Mouse (Mus musculus) adrenal gland, adult (tissue): ENCODE results near the gene Bbip1.
"Not testable (repeated sequence)": the region's sequence is repeated elsewhere in the genome, so short reads cannot be mapped to it uniquely, and the experiment has no call there.

Experiments
- DNase-seq, 2 experiments: peaks; one replicate each; pipeline ENCODE4 v3.0.0; 2022 to 2023; ENCODE audit warnings: low spot score in 1 of 2; ENCODE audit not compliant: inconsistent age in 2 of 2

The Bbip1 gene

GRCm38 (mm10) chr19:53926705-53927104 is 17.7 kb downstream of the Bbip1 start:
- no peak for DNase-seq

GRCm38 (mm10) chr19:53925338-53925751 is 19.1 kb downstream of the Bbip1 start:
- peak in 1 of 2 experiments; percentile 55 for DNase-seq

GRCm38 (mm10) chr19:53921996-53922395 is 22.4 kb downstream of the Bbip1 start:
- DNase-seq = not testable (repeated sequence)

GRCm38 (mm10) chr19:53919541-53919940 is 24.9 kb downstream of the Bbip1 start:
- peak in 1 of 2 experiments; percentile 75 for DNase-seq

GRCm38 (mm10) chr19:53914950-53915349 is 29.5 kb downstream of the Bbip1 start:
- no peak for DNase-seq

- DNase-seq = not testable (repeated sequence)
Observed at GRCm38 (mm10) chr19:53906703-53907070, 37.7 kb downstream of the Bbip1 start.

- DNase-seq = peak in 1 of 2 experiments; percentile 46
Observed at GRCm38 (mm10) chr19:53906033-53906702, 38.3 kb downstream of the Bbip1 start.

- DNase-seq = peak in 1 of 2 experiments; percentile 42
Observed at GRCm38 (mm10) chr19:53904833-53905480, 39.5 kb downstream of the Bbip1 start.

DNA sequence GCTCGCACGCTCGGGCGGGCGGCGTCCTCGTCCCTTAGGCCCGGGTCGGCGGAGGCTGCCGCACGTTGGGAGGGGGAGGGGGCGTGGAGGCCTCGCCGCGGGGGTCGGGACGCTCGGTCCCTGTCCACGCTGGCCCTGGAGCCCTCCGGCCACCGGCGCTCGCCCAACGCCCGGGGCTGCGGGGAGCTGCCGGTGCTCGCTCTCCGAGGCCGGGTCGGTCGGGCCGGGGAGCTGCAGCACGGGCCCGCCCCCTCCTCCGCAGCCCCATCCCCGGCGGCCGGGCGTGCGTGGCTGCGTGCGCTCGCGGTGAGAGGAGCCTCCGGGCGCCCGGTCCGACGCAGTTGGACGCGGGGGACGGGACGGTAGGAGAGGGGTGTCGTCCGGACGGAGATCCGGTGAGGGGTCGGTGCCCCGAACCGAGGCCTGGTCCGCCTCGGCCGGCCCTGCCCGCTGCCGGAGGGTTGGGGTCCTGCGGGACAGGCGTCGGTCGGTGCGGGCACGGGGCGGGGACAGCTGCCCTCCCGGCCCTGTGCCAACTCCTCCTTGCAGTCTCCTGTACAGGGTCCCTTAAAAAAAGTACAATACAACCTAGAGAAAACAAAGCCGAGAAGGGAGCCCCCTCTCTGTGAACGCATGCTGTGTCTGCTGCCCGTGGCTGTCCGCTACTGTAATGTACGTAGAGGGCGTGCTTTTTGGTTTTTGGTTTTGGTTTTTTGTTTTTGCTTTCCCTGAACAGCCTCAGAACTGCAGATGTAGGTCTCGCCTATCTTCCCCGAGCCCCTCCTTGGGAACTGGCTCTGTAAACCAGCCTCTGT is 40.7 kb downstream of the Bbip1 start:
- peak; percentile 68 to 87 for DNase-seq

- DNase-seq = peak; percentile 97 to 98
Observed at GRCm38 (mm10) chr19:53902739-53903487, 41.5 kb downstream of the Bbip1 start.

- no peak for DNase-seq
Observed at GRCm38 (mm10) chr19:53901931-53902738, 42.3 kb downstream of the Bbip1 start.

DNA sequence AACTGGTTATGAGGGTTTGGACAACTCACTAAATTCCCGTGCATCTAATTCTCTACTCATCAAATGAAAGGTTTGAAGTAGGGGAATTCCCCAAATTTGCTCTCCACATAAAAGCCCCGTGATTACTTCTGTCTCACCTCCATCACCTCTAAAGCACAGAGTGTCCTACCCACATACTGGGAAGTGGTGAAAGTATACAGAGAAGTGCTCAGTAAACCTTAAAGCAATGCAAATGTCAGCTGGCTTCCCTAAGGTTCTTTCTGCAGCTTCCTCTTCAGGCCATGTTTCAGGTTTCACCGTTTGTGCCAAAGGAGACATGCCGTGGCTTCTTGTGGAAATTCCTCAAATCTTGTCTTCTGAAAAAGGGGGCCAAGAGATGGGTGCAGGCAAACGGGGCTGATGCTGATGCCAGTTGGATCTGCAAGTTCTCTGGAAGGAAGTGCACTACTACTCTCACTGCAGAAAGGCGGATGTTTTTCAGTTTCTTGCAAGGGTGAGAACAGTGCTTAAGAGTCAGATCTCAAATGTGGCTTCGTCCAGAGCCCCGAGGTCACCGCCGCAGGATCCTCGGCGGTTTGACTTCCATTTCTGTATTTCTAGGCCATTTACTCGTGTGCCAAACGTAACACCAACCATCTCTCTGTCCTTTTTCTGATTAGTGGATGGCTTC is 44.4 kb downstream of the Bbip1 start:
- peak in 1 of 2 experiments; percentile 34 for DNase-seq

- no peak for DNase-seq
Observed at GRCm38 (mm10) chr19:53898970-53899900, 45.2 kb downstream of the Bbip1 start.

DNA sequence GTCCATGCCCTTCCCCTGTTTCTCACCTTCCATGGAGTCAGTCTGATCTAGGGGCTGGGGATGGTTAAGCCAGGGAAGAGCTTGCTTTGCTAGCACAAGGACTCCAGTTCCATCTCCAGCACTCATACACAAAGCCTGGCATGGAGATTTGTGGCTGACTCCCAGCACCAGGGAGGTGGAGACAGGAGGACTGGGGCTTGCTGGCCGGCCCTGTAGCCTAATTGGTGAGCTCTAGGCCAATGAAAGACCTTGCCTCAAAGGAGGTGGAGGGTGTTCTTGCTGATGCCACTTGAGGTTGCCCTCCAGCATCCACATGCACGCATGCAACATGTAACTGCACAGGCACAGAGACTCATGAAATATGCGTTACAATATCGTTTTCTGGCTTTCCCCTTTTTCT is 45.9 kb downstream of the Bbip1 start:
- DNase-seq = peak in 1 of 2 experiments; percentile 22

- DNase-seq = peak in 1 of 2 experiments; percentile 44
Observed at GRCm38 (mm10) chr19:53898046-53898445, 46.4 kb downstream of the Bbip1 start.

DNA sequence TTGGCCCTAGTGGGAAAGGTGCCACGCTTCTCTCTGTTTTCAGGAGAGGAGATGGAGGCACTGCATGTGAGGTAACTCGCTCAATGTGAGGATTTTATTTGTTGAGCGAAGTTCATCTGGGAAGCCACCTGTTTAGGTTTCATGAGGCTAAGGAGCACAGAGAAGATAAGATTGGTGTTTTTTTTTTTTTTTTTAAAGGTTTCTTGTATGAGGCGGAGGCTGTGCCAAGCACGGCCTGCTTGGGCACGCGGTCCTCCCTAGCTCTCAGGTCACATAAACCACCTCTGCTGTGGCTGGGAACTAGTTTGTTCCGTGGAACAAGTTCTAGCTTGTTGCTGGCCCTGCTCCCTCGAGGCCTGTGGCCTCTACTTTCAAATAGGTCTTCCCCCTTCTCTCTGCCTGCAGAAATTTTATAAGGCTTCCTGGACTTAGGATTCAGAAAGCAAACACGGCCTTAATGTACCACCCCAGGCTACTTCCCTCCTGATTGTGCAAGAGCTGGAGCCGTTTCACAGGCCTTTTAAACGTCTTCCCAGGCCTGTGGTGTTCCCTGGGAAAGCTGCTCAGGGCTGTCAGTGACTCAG is 49.8 kb downstream of the Bbip1 start:
- DNase-seq = peak in 1 of 2 experiments; percentile 48

DNA sequence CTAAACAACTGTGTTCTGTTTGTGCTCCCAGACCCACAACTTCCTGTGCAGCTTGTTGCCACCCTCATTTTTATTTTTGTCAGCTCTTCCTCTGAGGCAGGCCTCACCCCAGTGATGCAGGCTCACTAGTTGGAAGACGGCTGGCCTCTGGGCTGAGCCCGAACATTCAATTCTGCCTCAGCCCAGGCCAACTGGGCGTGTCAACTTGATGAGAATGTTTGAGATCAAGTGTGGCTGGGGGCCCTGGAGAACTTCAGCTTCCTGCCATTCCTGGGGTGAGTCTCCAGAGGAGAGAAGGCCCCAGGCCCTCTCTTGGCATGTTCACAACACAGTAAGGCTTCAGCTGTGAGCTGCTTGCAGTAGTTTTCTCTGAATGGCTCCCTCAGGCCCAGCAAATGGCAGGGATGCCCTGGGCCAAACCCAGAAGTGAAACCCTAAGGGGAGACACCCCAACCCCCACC is 50.7 kb downstream of the Bbip1 start:
- peak in 1 of 2 experiments; percentile 28 for DNase-seq

GRCm38 (mm10) chr19:53892838-53893359 is 51.5 kb downstream of the Bbip1 start:
- no peak for DNase-seq
